Mouse (Mus musculus) bone marrow, adult 2 months (tissue): ENCODE measurements around the gene Ascc3. TPM values are rescaled to one million over a fixed set of nuclear protein-coding genes. Genes with fewer than 3 reads are reported as not detected.

ENCODE experiments used
- H3K27ac ChIP-seq: fragments of 200-500 bp; 2 replicates; pipeline ENCODE4 v1.5.1; 2012; ENCODE audit warnings: low read depth, mild to moderate bottlenecking, control low read depth, inconsistent platforms, low read length; ENCODE audit not compliant: control insufficient read depth, poor library complexity, insufficient read depth
- H3K4me1 ChIP-seq: fragments of 200-500 bp; 2 replicates; pipeline ENCODE4 v1.6.1; 2011; ENCODE audit warnings: low read length; ENCODE audit not compliant: control insufficient read depth, insufficient read depth
- H3K4me3 ChIP-seq: fragments of 200-500 bp; replicated peaks from 2 replicates; pipeline ENCODE3; 2011; ENCODE audit warnings: mild to moderate bottlenecking, low read depth, low read length, control low read depth; ENCODE audit not compliant: control insufficient read depth
- CTCF ChIP-seq: fragments of 200-500 bp; IDR thresholded peaks from 2 replicates; pipeline ENCODE4 v1.5.1; 2011; ENCODE audit warnings: low read length, control low read depth; ENCODE audit not compliant: control insufficient read depth, insufficient read depth
- POLR2A ChIP-seq: fragments of 200-500 bp; IDR thresholded peaks from 2 replicates; pipeline ENCODE4 v1.6.1; 2011; ENCODE audit warnings: low read depth, mild to moderate bottlenecking, control low read depth, low read length, borderline replicate concordance; ENCODE audit not compliant: control insufficient read depth
- WGBS: fragments of 180-500 bp; shearing (Covaris S2); methylation state at CpG from one replicate; pipeline ENCODE4 v1.1.7; 2018; 5-methylcytosine and 5-hydroxymethylcytosine counted together
- polyA plus RNA-seq: library from polyadenylated mRNA; stranded (reverse); fragments of >200 nt; gene quantifications from 2 replicates; pipeline ENCODE4 v1.2.4, GENCODE M21; 2011; ENCODE audit warnings: low replicate concordance; ENCODE audit not compliant: missing spikeins, insufficient read depth, insufficient read length

Ascc3 gene
- polyA plus RNA-seq, 1 experiment: 10.3 TPM

DNA sequence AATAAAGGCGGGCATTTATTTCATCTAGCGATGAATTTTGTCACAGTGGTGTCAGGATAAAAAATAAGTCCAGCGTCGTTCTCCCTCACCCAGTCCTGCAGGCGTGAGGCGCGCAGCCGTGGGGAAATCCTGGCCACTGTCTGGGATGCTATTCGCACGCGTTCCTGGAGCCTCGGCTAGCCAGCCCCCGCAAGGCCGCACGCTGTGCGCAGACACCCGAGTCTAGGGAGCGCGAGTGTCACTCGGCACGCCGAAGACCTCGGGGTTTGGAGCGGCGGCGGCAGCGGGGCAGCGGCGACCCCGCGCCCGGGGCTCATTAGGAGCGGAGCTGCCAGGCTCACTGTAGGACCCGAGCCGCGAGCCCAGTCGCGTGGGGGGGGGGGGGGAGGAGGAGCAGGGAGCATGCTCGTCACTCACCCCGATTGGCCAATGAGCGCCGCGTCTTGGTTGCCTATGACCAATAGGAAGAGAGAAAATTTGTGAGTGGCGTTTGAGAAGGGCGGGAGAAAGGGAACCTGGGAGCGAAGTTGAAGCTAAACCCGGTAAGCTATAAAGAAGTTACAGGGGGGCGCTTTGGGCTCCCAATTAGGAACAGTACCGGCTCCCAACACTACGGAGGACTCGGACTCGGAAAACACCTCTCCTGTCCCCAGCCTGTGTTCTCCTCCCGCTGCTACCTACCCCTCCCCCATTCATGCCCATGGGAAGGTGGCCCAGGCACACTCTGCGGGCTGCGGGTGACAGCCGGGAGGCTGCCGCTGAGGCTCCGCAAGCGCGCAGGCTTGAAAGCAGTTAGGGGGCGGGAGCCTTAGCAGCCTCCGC lies 301.9 kb downstream of the Ascc3 start, which contains the start of gene Sim1:
Gene Sim1, plus strand, starts transcription at position 585 of the 822 bp plus-strand sequence.
- Histone ChIP-seq H3K27ac (no peak within 1 kb of the TSS), H3K4me3 (no peak within 1 kb of the TSS), H3K4me1 (no peaks in the 10 kb centered on the region)
- TF ChIP-seq CTCF (no peak), POLR2A (no peak)
- WGBS: 2% methylated on average over 61 of the region's 62 CpGs

DNA sequence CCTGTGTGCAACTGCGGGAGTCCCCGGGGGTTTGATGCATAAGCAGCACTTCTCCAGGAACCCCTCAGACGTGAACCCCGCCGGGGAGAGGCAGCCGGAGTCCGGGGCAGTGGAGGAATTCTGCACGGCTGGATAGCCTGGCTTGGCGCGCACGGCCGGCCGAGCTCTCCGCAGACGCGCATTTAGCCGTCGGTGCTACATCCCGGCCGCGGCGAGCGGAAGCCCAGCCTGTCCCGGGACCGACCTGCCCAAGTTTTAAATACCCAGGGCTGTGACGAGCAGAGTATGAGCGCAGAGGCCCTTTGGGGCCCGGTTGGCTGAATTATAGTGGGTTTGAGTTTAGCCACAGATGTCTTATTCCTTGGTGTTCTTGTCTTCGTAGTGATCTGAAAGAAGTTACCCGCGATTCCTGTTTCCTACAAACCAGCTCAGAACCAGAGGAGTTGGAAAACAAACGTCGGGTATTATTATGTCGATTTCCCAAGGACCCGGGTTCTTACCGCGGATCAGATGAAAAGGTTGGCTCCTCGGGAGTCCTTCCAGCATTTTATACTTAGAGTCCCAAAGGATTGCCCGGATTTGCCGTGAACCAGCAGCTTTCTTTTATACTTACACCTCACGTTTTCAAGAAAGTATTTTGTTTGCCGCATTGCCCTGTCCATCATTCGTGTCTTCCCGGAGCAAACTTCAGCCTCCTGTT lies 302.8 kb downstream of the Ascc3 start:
- Histone ChIP-seq H3K4me1 (no peaks in the 10 kb centered on the region), H3K27ac (no peak overlapping the region), H3K4me3 (no peak overlapping the region)
- TF ChIP-seq POLR2A (no peak), CTCF (no peak)
- WGBS: 3% methylated on average over 44 of the region's 44 CpGs

DNA sequence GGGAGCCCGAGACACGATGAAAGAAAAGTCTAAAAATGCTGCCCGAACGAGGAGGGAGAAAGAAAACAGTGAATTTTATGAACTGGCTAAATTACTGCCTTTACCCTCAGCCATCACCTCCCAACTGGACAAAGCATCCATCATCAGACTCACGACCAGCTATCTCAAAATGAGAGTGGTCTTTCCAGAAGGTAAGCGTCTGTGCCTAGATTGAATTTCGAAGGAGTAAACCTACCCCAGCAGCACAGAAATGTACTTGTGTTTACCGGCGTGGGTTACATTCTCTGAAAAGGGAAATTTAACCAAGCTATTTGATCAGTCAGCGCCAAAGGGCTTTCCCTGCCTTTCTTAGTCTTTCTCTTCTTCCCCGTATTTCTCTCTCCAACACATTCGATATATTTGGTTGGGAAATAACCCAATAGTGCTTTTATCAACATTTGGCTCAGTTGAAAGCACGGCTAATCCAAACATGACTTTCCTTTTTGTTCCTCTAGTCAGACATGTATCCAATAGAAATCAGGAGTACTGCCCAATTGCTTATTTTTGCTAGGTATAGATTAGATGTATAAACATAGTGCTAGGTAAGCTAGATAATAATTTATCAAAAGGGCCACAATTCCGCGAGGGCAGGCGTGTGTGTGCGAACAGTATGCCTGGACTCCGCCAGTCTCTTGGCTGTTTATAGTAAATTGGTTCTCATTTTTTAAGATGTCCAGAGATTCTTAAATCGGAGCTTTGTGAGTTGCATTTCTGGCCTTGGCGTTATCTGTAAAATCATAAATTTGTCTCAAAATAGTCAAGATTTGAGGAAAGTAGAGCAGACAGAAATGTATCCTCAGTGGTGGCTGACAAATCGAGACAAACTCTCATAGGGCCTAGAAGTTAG lies 303.7 kb downstream of the Ascc3 start:
- Histone ChIP-seq H3K27ac (no peak overlapping the region), H3K4me3 (no peak overlapping the region), H3K4me1 (no peaks in the 10 kb centered on the region)
- TF ChIP-seq POLR2A (no peak), CTCF (no peak)
- 13% methylated on average over 21 of the region's 21 CpGs for WGBS

DNA sequence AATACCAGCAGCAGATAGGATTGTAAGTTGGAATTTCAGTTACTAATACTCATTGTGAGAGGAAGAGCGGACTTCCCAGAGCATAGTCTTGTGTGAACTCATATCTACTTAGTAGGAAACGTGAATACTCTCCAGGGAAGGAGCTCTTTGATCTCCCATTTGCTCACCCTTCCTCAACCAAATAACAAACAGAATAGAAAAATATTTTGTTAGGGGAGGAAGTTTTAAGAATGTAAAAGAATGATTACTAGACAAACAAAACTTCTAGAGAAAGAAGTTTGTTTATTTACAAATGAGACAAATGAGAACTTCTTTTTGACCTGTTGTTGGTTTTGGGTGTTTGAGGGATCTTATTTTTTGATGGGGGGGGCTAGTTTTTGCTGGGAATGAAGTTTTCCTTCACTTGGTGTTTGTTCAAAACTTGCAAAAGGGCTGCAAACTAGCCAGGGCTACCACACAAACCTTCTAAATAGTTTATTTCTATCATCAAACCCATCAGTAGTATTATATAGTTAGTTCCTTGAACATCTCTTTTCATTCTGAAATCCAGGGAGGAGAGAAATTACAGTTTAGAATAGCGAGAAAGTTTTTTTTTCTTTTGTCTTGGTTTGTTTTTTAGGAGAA lies 304.4 kb downstream of the Ascc3 start:
- 22% methylated on average over 3 of the region's 3 CpGs for WGBS
- Histone ChIP-seq H3K4me3 (no peak overlapping the region), H3K27ac (no peak overlapping the region), H3K4me1 (no peaks in the 10 kb centered on the region)
- TF ChIP-seq CTCF (no peak), POLR2A (no peak)

DNA sequence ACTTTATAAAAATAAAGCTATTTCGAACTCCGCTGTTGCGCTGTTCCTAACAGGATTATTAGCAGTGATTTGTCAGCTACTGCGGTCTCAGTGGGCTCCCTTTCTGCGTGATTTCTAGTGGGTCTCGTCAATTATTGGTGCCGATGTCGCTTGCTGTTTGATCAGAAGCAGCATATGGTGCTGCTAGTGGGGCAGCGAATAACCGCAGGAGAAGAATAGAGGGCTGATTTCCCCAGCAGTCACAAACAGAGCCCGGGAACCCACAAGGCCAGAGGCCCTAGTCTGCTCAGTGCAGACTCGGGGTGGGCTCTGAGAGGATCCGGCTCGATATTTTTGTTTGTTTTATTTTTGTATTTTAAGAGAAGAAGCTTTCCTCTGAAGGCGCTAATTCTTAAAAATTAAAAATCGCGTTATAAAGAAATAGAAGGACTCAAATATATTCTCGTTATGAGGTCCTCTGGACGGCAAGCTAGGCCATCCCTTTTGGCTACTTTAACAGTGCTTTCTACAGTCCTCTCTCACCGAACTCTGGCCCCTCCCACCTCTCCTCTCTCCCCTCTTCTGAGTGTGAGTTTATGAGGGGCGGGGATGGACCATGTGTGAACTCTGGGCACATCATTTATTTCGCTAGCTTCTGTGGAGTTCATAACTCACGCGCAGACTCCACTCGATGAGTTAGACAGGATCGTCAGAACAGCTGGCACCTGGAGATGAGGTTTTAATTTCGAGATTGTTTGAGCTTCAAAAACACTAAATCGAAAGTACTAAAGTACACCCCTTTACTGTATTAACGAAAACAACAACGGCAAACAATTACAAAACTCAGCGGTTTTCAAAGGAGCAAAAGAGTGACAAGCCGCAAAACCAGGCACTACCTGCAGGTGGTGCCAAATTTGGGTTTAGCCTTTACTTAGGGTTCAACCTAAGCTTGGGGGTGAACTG lies 305.3 kb downstream of the Ascc3 start:
- Histone ChIP-seq H3K4me1 (no peaks in the 10 kb centered on the region), H3K4me3 (no peak overlapping the region), H3K27ac (no peak overlapping the region)
- 6% methylated on average over 32 of the region's 32 CpGs for WGBS
- TF ChIP-seq POLR2A: no peak
- no peak for TF ChIP-seq CTCF

DNA sequence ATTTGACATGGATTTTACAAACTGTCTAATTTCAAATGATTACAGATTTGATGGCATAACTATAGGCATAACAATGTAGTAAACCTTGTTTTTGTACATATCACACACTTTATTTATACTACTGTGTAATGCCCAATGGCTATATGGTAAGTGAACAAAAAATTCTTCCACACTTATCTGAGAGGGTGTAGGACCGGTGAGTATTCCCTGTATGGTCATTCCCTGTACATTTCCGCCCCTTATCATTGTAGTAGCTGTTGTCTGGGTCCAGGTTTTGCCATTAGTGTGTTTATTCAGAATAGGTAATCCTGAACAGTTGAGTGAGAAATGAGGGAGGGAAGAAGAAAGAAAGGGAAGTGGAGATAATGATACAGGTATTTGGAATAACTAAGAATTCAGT lies 306.2 kb downstream of the Ascc3 start:
- WGBS: 23% methylated on average over 2 of the region's 2 CpGs
- Histone ChIP-seq H3K4me3 (no peak overlapping the region), H3K27ac (no peak overlapping the region), H3K4me1 (no peaks in the 10 kb centered on the region)
- no peak for TF ChIP-seq CTCF
- TF ChIP-seq POLR2A: no peak

DNA sequence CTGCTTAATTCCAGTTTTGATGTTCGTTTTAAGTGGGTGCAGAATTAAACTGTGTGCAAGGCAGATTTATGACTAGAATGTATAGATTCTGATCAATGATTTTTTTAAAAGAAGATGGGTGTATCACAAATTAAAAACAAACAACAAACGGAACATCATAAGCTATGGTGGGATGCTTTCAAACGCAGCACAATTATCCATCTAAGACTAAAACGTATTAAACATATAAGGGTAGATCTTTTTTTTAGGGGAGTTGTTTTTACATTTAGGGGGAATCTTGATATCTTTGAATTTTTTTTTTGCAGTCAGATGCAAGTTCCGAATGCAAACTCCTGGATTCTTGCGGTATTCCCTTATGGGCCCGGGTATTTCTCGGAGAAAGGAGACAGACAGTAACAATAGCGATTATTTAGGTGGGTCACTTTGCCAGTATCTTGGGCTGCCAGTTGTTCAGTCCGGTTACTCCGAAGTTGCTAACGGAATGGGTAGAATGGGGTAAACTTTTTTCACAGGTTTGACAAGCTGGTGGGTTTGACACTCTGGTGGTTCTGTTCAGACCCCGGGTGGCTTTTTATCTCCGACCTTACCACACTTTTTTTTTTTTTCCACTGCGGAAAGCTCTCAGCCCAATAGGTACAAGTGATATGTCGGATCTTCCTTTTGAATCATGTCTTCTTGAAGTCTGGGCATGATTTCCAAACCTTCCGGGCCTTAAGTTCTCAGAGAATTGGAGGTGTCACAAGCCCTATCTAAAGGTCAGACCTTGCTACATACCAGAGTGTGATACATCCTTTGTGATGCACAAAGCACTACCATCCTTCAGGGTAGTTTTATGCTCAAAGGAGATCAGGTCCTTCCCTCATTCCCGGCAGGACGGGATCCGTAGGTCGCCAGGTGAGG lies 307.6 kb downstream of the Ascc3 start:
- Histone ChIP-seq H3K27ac (no peak overlapping the region), H3K4me1 (no peaks in the 10 kb centered on the region), H3K4me3 (no peak overlapping the region)
- 5% methylated on average over 21 of the region's 21 CpGs for WGBS
- TF ChIP-seq CTCF: no peak
- no peak for TF ChIP-seq POLR2A
